Mouse (Mus musculus) left cerebral cortex, adult 9 months (tissue): ENCODE measurements around the gene Alox12e.

Source experiments
- DNase-seq, 2 experiments: peaks; one replicate each; pipeline ENCODE4 v3.0.0; 2022; ENCODE audit warnings: low spot score in 2 of 2

The Alox12e gene

DNA sequence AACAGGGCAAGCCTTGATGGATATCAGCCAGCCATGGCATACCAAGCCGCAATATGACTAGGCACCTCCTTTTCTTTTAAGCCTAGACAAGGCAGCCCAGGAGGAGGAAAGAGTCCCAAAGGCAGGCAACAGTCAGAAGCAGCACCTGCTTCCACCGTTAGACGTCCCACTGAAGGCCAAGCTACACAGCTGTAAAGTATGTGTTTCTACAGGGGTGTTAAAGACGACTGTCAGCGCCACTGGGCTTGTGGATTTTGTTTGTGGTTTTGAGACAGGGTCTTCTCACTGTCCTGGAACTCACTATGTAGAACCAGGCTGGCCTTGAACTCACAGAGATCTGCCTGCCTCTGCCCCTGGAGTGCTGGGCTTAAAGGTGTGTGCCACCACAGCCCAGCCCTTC lies 36.7 kb downstream of the Alox12e start:
- DNase-seq = no peak

- DNase-seq = no peak
Measured at GRCm38 (mm10) chr11:70284757-70285156, 37.7 kb downstream of the Alox12e start.

DNA sequence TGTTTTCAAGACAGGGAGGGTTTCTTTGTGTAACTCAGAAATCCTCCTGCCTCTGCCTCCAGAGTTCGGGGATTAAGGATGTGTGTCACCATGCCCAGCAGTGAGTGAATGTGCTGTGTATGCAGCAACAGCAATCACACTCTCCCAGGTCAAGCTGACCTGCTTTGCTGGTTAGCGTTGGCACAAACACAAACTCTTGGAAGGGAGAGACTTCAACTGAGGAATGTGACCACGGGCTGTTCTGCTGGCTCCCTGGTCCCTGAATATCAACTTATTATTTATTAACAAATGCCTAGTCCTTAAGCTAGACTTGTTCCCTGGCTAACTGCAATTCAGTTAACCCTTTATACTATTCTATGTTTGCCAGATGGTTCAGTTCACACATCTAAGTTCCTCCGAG lies 38.8 kb downstream of the Alox12e start:
- no peak for DNase-seq

DNA sequence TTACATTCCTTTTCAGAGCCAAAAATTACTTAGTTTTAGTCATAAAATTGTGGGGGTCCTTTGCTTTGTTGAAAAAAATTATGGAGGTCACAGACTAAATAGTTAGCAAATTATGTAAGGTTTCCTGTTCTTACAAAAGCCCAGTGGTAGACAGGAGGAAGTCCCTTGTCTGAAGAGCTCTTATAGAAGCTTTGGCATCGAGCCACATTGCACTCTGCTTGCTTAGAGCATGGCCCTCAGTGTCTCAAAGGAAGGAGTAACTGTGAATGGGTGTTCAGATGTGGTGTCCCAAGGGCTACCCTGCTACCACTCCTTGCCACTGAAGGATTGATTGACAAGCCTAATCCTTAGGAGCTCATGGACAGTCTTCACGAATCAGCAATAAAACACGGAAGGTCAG lies 42.0 kb downstream of the Alox12e start:
- peak in 1 of 2 experiments; percentile 13 for DNase-seq

- no peak for DNase-seq
Measured at GRCm38 (mm10) chr11:70278961-70279360, 43.5 kb downstream of the Alox12e start.

- DNase-seq = no peak
Measured at GRCm38 (mm10) chr11:70271641-70272040, 50.8 kb downstream of the Alox12e start.

- no peak for DNase-seq
Measured at GRCm38 (mm10) chr11:70266405-70266804, 56.0 kb downstream of the Alox12e start.

DNA sequence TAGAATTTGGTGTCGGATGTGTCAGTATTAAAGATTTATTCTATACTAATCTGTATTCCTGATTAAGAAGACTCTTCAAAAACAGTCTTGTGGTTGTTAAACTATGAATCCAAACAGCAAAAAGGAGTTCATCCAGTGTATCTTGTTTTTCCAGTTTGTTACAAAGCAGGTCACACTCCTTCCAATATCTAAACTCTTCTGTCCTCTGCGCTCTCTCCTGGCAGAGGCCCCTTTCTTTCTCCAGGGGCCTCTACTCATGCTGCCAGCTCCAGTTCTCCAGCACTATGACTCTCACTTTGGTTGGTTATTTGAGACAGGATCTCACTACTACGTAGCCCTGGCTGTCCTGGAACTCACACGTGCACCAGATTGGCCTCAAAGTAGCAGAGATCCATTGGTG lies 56.6 kb downstream of the Alox12e start:
- DNase-seq = no peak
